Mouse (Mus musculus) mouse embryonic stem cell (cell line): ENCODE results near the gene Grik4.

Experiments used
- in situ Hi-C, 2 experiments: fragments of 300-500 bp; cut with MboI; formaldehyde crosslinking; loops; 1 replicate in 1 of 2; 3 replicates in 1 of 2; pipeline ENCODE4 v1.14.3; 2019 to 2020; ENCODE audit warnings: low sequenced_read_pairs in 2 of 2, low pct_unique_long_range_greater_than_20kb in 1 of 2, mixed read lengths in 1 of 2; ENCODE audit not compliant: unreplicated experiment in 1 of 2

Gene Grik4

DNA sequence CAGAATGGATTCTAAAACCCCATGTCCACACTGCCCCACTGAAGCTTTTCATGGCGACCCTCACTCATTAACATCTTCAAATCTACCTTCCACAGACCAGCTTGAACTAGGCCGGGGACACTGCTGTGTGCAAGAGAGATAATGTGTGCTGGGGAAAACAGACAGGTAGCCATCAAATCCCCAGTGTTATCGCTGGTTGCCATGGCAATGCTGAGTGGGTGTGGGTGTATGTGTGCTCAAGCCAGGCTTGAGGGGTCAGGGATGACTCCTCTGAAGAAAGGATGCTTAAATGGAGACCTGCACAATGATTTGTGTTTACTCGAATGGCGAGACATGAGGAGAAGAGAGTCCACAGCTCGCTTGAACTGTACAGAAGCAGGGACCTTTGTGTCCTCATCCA is 112.7 kb downstream of the Grik4 start:
- in situ Hi-C loops = no loop called here

DNA sequence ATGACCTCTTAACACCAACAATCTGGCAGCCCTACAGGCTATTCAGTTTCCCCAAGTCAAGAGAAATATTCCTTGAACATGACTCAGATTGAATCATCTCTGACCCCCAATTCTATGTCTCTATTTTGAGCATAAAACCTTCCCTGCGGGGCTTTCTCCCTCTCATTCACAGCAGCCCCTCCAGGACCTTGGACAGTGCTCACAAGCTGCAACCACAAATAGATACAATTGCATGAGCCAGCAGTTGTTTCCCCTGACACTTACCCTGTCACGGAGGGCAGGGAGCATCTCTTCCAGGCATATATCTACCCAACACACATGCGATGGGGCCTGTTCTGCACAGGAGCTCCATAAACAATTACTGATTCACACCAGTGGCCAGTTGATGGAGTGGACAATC is 125.0 kb downstream of the Grik4 start:
- in situ Hi-C loops = no loop called here

DNA sequence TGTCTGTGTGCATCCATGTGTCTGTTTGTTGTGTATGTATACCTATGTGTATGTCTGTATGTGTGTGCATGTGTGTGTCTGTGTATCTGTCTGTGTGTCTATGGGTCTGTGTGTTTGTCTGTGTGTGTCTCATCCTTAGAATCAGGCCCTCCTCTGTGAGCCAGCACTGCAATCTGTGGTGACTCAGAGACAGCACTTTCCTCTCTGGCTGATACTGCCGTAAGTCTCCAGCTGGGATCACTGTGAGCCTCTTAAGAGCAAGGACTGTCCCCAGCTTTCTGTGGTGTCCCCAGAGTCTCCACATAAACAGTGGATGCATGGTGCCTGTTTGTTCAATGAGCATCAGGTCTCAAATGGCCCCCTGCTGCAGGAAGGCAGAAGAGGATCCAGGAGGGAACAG is 127.5 kb downstream of the Grik4 start:
- in situ Hi-C loops = no loop called here

DNA sequence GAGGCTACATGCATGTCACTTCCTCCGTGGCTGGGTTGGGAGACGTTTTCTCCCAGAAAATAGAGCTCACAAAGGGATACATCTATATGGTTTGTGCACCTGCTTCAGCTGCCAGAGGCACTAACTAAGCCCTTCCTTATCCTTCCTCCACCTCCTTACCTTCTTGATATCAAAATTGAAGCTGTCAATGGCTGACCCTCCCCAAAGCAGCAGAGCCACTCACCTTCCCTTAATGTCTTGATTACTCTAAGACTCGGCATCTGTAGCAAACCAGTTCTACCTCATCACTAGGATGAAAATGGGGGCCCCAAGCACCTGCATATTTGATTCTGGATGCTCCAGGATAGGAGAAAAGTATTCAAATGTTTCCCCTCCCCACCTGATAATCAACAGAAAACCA is 135.1 kb downstream of the Grik4 start:
- in situ Hi-C loops = no loop called here

DNA sequence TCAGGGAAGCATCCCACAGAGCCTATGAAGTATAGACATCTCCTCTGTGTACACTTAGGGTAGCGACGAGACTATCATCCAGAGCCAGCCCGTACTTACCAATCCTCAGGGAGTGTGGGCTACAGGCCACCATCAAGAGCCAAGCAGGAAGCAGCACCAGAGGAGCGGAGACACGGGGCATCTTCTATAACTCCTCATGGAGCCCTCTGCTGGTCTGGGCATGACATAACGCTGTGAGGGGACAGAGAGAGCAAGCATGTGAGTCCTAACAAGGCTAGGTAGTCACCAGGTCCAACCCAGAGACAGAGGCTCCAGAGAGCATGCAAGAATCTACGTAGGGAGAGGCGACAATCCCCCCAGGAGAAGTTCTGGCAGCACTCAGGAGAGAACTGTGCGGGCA is 135.9 kb downstream of the Grik4 start:
- in situ Hi-C loops = no loop called here

DNA sequence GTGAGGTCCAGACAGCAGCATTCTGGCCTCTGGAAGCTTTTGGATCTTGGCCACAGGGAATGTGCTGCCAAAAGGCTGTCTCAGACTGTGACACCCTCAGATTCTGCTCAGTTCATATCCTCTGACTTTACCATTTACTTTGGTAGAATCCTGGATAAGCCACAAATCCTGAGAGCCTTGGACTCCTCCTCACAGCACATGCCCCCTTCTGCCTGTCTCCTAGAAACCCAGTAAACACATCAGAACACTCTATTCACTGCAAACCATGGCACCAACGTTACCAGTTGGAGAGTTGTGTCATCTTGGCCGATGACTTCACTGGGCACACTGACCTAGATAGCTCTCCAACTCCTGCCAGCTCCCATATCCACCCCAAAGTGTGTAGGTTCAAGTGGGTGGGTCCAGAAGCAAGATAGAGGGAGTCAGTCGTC is 141.2 kb downstream of the Grik4 start:
- in situ Hi-C loops = no loop called here

DNA sequence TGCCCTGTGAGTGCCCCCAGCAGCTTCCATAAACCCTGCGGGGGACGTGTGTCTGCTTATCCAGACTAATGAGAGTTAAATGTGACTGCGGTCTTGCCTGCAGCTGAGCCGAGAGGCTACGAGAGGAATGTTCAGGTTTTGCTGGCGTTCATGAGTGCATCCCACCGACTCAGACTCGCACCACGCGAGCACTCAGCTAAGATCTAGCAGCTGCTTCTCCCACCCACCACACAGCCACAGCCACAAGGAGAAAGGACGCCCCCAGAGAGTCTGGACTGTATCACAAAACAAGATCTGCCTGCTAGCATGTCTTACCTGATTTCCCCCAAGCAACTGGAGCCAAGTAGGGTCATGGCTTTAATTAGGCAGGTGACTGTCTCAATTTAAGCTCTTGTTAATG is 142.4 kb downstream of the Grik4 start:
- in situ Hi-C loops = no loop called here

DNA sequence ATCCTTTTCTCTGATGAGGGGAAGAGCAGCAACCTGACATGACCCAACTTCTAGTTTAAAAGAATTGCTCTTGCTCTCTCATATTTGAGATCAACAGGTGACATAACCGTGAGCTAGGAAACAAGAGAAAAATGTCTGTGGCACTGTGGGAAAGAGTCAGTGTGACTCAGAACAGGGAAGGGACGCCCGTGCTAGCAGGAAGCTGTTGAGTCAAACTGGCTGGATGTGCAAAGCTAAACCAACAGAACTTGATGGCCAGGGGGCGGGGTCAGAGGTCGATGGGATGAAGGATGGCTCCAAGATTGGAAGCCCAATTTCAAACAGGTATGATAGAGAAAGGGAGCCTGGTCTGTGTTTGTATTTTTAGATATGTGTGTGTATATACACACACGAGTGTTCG is 144.2 kb downstream of the Grik4 start:
- in situ Hi-C loops = no loop called here

DNA sequence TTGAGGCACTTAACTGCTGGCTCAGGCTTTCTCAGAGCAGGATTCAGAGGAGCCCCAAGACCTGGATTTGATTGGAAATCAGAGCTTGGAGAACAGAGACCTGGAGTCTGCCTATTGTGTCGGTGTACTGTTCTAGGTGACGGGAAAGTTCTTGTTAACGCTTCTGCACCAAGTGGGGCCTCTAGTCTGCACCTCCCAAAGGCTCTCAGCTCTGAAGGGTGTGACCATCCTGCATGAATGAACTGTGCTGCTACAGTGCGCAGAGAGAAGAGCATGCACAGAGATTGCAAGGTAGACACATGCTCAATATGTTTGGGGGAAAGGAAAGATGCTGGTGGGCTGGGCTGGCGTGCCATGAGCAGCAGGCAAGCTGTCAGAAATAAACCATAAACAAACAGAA is 144.6 kb downstream of the Grik4 start:
- in situ Hi-C loops = no loop called here

DNA sequence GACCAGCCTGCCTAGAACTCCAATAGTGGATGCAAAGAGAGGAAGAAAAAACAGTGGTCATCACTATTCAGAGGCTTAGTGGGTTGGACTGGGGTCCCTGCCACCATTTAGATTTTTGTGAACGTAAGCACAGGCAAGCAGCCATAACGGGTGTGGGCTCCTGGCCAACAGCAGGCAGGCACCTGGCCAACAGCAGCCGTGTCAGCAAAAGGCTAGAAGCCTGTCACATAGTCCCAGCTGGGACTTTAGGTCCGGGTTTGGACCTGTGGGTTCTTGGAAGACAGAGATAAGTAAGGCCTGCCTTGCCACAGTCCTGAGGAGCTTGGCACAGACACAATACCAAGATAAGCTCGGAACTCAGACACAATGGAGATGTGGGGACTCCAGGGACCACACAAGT is 145.1 kb downstream of the Grik4 start:
- in situ Hi-C loops = no loop called here

DNA sequence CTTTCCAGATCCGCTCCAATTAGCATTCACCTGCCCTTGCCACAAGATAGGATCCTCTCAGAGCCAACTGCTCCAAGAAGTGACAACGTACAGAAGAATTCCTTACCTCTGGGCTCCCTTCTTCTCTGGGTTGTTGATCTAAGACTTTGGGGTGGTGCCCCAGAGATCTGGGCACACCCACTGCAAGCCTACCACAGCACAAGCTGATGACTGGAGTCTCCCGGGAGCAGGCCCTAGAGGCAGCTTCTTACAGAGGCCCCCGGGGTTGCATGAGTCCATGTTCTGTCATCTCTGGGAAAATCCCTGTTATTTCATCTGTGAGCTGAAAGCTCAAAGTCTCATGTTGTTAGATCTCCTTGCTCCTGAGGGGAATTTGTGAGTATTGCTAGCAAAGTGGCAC is 146.0 kb downstream of the Grik4 start:
- in situ Hi-C loops = no loop called here

DNA sequence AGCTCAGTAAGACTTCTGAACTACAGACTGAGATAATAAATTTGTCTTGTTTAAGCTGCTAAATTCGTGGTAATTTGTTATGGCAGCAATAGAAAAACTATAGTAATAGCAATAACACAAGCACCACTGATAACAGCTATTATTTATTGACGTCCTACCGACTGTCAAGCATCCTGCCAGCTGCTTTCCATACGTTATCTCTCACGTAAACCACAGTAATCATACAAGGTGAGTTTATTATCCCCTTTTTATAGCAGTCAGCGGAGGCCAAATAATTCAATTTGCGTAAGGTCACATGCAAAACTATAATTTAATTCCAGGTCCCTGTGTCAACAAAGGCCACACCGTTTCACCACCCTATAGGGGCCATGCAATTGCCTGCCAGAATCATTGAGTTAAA is 147.0 kb downstream of the Grik4 start:
- in situ Hi-C loops = no loop called here

DNA sequence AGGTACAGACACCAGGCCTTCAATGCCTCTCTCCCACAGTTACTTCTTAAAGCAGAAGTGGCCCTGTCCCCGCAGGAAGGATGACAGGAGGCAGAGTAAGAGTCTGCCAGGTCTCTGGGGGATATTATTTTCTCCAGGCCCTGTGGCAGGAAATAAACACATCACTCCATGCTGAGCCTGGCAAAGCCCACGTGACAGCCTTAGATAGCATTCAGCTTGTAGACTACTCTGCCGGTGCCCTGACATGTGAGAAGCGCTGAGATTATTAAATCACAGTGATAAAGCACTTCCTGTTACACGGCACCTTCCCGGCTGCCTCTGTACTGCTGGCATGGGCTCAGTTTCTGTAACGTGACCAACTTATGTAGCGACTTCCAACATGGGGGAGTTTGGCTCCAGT is 148.4 kb downstream of the Grik4 start:
- in situ Hi-C loops = no loop called here

DNA sequence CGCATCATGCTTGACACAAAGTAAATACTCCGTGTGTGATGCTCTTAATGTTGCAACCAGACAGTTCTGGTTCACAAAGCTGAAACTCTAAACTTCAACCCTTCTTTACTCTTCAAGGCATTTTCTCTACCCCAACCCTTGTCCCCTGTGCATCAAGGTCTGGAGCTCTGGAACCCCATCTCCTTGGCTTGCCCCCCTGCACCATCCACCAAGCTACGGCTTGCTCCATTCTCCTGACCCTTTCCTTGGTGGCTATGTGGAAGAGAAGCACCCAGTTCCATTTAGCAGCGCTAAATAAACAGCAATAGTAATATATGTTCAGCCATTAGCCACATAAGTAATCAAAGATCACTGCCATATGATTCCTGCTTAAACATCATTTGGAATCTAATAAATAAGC is 150.3 kb downstream of the Grik4 start:
- in situ Hi-C loops = no loop called here

DNA sequence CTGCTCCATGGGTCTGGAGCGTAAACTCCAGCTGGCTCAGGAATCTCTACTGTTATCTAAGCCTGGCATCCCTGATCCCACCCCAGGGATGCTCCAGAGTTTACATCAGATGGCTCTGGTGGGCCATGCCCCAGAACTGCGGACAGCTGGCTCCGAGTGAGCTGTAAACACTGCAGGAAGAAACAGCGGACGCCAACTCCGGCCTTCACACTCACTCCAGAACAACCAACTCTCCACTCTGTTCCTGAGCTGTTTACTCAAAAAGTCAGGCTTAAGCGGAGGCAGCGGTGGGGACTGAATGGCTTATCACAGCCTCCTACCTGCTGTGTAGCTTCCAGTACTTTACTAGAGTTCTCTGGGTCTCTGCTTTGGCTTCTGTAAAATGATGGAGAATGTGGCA is 150.7 kb downstream of the Grik4 start:
- in situ Hi-C loops = no loop called here

DNA sequence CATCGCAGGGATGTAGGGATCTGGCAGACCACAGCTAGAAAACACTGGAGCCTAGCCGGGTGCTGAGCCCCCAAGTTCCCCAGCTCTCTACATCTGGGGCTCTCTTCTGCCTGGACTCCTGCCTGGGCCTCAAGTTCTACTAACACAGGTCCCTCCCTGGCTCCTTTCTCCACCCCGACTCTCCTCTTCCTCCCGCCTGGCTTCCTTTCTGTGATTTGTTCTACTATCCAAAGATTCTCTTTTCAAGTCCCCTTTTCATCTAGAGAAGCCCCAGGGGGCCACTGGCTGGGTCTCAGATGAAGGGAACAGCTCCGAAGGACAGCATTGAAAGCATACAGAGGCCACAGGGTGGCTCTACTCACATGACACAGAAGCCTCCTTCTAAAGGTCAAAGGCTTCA is 151.9 kb downstream of the Grik4 start:
- in situ Hi-C loops = no loop called here

DNA sequence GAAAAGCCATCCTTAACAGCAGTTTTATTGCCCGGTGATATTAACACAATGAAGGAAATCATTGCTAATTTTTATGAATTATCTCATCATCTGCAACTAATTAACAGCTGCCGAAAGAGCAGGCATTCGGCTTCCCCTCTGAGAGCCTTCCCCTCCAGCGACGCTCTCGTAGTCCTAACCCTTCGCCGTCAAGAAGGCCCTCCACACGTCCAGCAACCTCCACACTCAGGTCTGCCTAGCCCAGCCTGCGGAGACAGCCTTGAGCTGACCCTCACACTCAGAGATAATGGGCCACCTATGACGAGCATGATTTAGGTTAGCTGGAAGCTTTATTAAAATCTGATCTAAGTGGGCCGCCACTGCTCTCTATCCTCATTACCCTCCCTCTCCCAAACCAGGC is 152.5 kb downstream of the Grik4 start:
- in situ Hi-C loops = no loop called here

DNA sequence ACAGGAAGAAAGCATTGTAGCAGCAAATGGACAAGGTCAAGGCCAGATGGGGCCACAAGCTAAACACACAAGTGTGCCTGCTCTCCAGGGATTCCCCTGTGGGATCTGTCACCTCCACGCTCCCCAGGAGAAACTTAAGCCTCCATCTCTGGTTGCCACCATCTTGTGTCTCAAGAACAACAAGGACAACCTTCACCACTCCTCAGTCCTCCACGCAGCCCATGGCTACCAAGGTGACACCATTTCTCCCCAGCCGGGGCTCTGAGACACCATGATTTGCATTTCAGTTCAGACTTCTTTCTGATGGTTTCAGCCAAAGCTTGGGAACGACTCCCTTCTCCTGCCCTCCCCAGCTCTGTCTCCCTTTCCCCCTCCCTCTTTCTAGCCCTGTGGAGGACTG is 152.9 kb downstream of the Grik4 start:
- in situ Hi-C loops = no loop called here

DNA sequence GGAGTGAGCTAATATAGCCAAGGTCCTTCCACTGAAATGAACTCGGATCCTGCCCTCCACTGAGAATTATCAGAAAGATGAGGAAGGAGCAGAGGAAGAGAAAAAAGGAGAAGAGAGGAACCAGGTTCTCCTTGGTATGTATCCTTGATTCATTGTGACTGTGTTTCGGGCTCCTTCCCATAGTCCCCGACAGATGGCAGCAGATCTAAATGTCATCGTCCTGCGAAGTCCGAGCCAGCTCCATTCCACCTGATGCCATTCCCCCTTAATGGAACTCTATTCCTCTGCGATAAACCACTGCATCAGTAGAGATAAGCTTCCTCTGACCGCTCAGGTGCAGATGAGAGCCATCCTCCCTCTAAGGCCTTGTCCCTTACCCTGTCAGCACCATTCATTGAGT is 155.8 kb downstream of the Grik4 start:
- in situ Hi-C loops = loop anchor here in 1 of 2 experiments (10.0 kb wide), 1 partner anchor 136 kb away; no protein-coding TSS in a partner anchor

DNA sequence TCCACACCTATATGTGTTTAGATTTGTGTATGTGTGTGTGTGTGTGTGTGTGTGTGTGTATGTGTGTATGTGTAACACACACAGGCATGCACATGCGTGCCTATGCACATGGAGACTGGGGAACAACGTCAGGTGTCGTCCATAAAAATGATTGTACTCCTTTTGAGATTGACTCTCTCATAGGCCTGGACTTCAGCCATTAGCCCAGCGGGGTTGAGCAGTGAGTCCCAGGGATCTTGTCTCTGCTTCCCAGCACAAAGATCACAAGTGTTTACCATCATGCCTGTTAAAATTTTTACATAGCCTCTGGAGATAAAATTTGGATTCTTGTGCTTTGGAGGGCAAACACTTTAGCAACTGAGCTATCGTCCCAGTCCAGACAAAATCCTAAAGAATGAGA is 157.4 kb downstream of the Grik4 start:
- in situ Hi-C loops = loop anchor here in 1 of 2 experiments (10.0 kb wide), 1 partner anchor 138 kb away; no protein-coding TSS in a partner anchor

DNA sequence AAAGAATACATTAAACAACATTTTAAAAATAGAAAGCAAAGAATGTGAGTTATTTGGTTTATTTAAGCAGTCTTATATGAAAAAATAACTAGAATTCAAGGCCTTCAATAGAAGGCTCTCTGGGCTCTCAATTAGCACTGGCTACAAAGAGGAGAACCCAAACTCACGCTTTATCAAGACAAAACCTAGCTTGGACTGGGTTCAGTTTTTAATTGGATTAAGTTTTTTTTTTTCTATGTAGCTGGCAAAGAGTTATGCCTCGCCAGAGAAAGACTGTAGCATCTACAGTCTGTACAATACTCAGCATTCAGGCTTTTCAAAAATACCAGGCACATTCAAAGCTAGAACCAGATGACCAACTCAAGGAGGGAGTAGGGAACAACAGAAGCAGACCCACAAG is 158.0 kb downstream of the Grik4 start:
- in situ Hi-C loops = loop anchor here in 1 of 2 experiments (10.0 kb wide), 1 partner anchor 139 kb away; no protein-coding TSS in a partner anchor
